Mouse (Mus musculus): Measurements from ENCODE around the gene Dcbld1. TPM values are rescaled to one million over a fixed set of nuclear protein-coding genes. Genes with fewer than 3 reads are reported as not detected.

Gene Dcbld1
- polyA plus RNA-seq, 1 experiment, result 4.2 TPM

DNA sequence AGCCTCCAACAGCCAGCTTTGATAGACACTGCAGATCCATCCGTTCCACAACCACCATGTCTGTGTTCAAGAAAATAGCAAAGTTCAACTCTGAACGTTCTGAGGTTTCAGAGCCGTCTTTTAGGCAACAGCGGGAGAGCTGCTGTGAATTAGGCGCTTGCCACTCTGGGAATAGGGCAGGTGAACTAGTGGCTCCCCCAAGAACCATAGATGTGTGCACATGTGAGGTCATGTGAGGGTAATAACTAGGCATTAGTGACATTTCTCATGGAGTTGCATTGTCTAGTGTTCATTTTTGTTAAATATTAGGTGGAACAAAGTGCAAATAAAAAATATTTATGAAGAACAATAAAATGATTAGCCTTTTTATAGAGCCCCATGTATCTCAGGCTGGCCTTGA, 8.6 kb downstream of the Dcbld1 start:
- no peak overlapping the region for H3ac ChIP-seq (ENCODE audit: control insufficient read depth, insufficient read length)
- H3K4me2 ChIP-seq (ENCODE audit: low read depth), result no peak overlapping the region
- no peaks in the 10 kb centered on the region for H3K36me3 ChIP-seq (ENCODE audit: control insufficient read depth, insufficient read depth)
- H3K27me3 ChIP-seq (ENCODE audit: control insufficient read depth, insufficient read depth, insufficient read length), result no peaks in the 10 kb centered on the region
- TF ChIP-seq REST (IDR thresholded peaks at IDR 0.05; ENCODE audit: insufficient read depth, insufficient read length) (no peak), POLR2AphosphoS2 (IDR thresholded peaks at IDR 0.05; ENCODE audit: insufficient read length, low read depth) (no peak), SRF (IDR thresholded peaks at IDR 0.05; ENCODE audit: control insufficient read depth, insufficient read length, low read depth) (no peak), CEBPB (IDR thresholded peaks at IDR 0.05; ENCODE audit: insufficient read depth, poor library complexity, severe bottlenecking) (no peak), MAX (IDR thresholded peaks at IDR 0.05; ENCODE audit: low read depth) (no peak), E2F4 (IDR thresholded peaks at IDR 0.05; ENCODE audit: insufficient read depth) (no peak), MYOD1 (IDR thresholded peaks at IDR 0.05; ENCODE audit: control insufficient read depth in 1 of 3, insufficient read length in 2 of 3, low read depth in 2 of 3) (no peak), USF1 (IDR thresholded peaks at IDR 0.05; ENCODE audit: low read depth) (no peak), TCF12 (IDR thresholded peaks at IDR 0.05; ENCODE audit: insufficient read depth, poor library complexity, severe bottlenecking) (no peak), POLR2A (IDR thresholded peaks at IDR 0.05; ENCODE audit: insufficient read length, low read depth) (no peak), TCF3 (IDR thresholded peaks at IDR 0.05; ENCODE audit: insufficient read length, low read depth) (no peak), MYOG (IDR thresholded peaks at IDR 0.05; ENCODE audit: control insufficient read depth in 1 of 3, insufficient read depth in 1 of 3, insufficient read length in 2 of 3, low read depth in 2 of 3) (no peak)
- peaks cover 8% of the 10 kb centered on the region for H3K79me2 ChIP-seq (ENCODE audit: control insufficient read depth, insufficient read depth)
- H3K4me3 ChIP-seq, result no peak overlapping the region

DNA sequence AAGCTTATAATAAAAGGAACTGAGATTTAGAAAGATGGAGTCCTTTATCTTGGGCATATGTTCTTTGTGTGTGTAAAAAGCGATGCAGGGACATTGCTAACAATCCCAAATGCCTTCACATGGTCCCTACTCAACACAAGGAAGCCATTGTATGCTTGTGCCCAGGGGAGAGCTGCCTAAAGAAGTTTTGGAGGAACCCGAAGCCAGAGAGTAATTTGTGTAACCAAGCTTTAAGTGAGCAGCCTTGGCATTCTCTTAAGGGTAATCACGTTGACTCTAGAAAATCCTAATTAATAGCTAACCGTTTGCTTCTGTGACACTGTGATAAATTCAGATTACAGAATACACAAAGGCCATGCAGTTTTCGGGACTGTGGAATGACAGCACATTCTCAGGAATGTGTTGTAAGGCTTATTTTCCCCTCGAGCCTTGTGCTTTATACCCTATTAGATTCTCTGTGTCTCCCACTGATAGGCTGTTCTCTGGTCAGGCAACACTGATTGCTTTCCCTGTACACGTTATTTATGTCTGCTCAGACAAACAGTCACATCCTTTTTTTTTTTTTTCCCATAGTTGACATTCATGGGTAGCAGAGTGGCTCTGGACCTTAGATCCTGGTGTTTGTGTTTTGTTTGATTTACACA, 9.4 kb downstream of the Dcbld1 start:
- Histone ChIP-seq H3K27me3 (ENCODE audit: control insufficient read depth, insufficient read depth, insufficient read length) (no peaks in the 10 kb centered on the region), H3ac (ENCODE audit: control insufficient read depth, insufficient read length) (no peak overlapping the region), H3K36me3 (ENCODE audit: control insufficient read depth, insufficient read depth) (no peaks in the 10 kb centered on the region), H3K4me3 (no peak overlapping the region), H3K79me2 (ENCODE audit: control insufficient read depth, insufficient read depth) (peaks cover 8% of the 10 kb centered on the region), H3K4me2 (ENCODE audit: low read depth) (no peak overlapping the region)
- TF ChIP-seq MAX (IDR thresholded peaks at IDR 0.05; ENCODE audit: low read depth) (no peak), E2F4 (IDR thresholded peaks at IDR 0.05; ENCODE audit: insufficient read depth) (no peak), MYOG (IDR thresholded peaks at IDR 0.05; ENCODE audit: control insufficient read depth in 1 of 3, insufficient read depth in 1 of 3, insufficient read length in 2 of 3, low read depth in 2 of 3) (no peak), TCF3 (IDR thresholded peaks at IDR 0.05; ENCODE audit: insufficient read length, low read depth) (no peak), MYOD1 (IDR thresholded peaks at IDR 0.05; ENCODE audit: control insufficient read depth in 1 of 3, insufficient read length in 2 of 3, low read depth in 2 of 3) (no peak), TCF12 (IDR thresholded peaks at IDR 0.05; ENCODE audit: insufficient read depth, poor library complexity, severe bottlenecking) (no peak), POLR2AphosphoS2 (IDR thresholded peaks at IDR 0.05; ENCODE audit: insufficient read length, low read depth) (no peak), POLR2A (IDR thresholded peaks at IDR 0.05; ENCODE audit: insufficient read length, low read depth) (no peak), SRF (IDR thresholded peaks at IDR 0.05; ENCODE audit: control insufficient read depth, insufficient read length, low read depth) (no peak), CEBPB (IDR thresholded peaks at IDR 0.05; ENCODE audit: insufficient read depth, poor library complexity, severe bottlenecking) (no peak), USF1 (IDR thresholded peaks at IDR 0.05; ENCODE audit: low read depth) (no peak), REST (IDR thresholded peaks at IDR 0.05; ENCODE audit: insufficient read depth, insufficient read length) (no peak)

DNA sequence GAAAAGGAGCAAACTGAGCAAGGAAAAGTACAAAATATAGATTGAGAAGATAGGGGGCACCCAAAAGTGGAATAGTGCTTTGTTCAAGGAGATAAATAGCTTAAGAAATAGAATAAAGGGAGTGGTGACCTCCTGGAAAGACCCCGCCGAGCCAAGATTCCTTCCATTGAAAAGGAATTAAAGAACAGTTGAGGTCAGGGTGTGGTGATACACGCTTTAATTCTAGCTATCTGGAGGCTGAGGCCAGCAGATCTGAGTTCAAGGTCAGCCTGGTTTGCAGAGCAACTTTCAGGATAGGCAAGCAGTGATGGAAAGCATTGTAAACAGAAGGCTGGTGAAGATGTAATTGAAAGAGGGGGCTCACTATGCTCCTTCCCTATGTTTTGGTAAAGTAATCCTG, 12.8 kb downstream of the Dcbld1 start:
- TF ChIP-seq TCF12 (IDR thresholded peaks at IDR 0.05; ENCODE audit: insufficient read depth, poor library complexity, severe bottlenecking) (no peak), REST (IDR thresholded peaks at IDR 0.05; ENCODE audit: insufficient read depth, insufficient read length) (no peak), POLR2AphosphoS2 (IDR thresholded peaks at IDR 0.05; ENCODE audit: insufficient read length, low read depth) (no peak), SRF (IDR thresholded peaks at IDR 0.05; ENCODE audit: control insufficient read depth, insufficient read length, low read depth) (no peak), USF1 (IDR thresholded peaks at IDR 0.05; ENCODE audit: low read depth) (no peak), MYOG (IDR thresholded peaks at IDR 0.05; ENCODE audit: control insufficient read depth in 1 of 3, insufficient read depth in 1 of 3, insufficient read length in 2 of 3, low read depth in 2 of 3) (no peak), MYOD1 (IDR thresholded peaks at IDR 0.05; ENCODE audit: control insufficient read depth in 1 of 3, insufficient read length in 2 of 3, low read depth in 2 of 3) (no peak), MAX (IDR thresholded peaks at IDR 0.05; ENCODE audit: low read depth) (no peak), POLR2A (IDR thresholded peaks at IDR 0.05; ENCODE audit: insufficient read length, low read depth) (no peak), CEBPB (IDR thresholded peaks at IDR 0.05; ENCODE audit: insufficient read depth, poor library complexity, severe bottlenecking) (no peak), TCF3 (IDR thresholded peaks at IDR 0.05; ENCODE audit: insufficient read length, low read depth) (no peak), E2F4 (IDR thresholded peaks at IDR 0.05; ENCODE audit: insufficient read depth) (no peak)
- no peak overlapping the region for H3ac ChIP-seq (ENCODE audit: control insufficient read depth, insufficient read length)
- no peak overlapping the region for H3K4me3 ChIP-seq
- no peak overlapping the region for H3K4me2 ChIP-seq (ENCODE audit: low read depth)
- peaks cover 8% of the 10 kb centered on the region for H3K79me2 ChIP-seq (ENCODE audit: control insufficient read depth, insufficient read depth)
- H3K27me3 ChIP-seq (ENCODE audit: control insufficient read depth, insufficient read depth, insufficient read length), result no peaks in the 10 kb centered on the region
- H3K36me3 ChIP-seq (ENCODE audit: control insufficient read depth, insufficient read depth), result no peaks in the 10 kb centered on the region

DNA sequence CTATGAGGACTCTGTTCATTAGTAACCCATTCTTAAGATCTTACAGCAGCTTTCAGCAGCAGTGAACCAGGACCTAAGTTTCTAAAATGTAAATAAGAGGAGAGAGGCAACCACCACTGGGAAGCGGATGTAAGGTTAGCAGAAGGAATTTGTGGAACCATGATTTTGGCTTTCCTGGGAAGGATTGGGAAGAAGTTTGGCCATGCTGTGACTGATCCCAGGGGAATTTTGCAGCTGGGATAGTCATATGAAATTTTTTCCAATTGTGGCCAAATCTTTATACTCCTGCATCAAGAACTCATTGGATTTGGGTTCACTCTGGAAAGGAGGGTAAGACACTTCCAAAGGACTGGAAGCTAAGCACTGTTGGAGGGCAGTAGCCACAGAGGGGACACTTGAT, 18.8 kb downstream of the Dcbld1 start:
- H3K4me3 ChIP-seq, result no peak overlapping the region
- no peak overlapping the region for H3ac ChIP-seq (ENCODE audit: control insufficient read depth, insufficient read length)
- H3K36me3 ChIP-seq (ENCODE audit: control insufficient read depth, insufficient read depth), result no peaks in the 10 kb centered on the region
- no peaks in the 10 kb centered on the region for H3K27me3 ChIP-seq (ENCODE audit: control insufficient read depth, insufficient read depth, insufficient read length)
- TF ChIP-seq POLR2AphosphoS2 (IDR thresholded peaks at IDR 0.05; ENCODE audit: insufficient read length, low read depth) (no peak), TCF3 (IDR thresholded peaks at IDR 0.05; ENCODE audit: insufficient read length, low read depth) (no peak), CEBPB (IDR thresholded peaks at IDR 0.05; ENCODE audit: insufficient read depth, poor library complexity, severe bottlenecking) (no peak), USF1 (IDR thresholded peaks at IDR 0.05; ENCODE audit: low read depth) (no peak), MYOG (IDR thresholded peaks at IDR 0.05; ENCODE audit: control insufficient read depth in 1 of 3, insufficient read depth in 1 of 3, insufficient read length in 2 of 3, low read depth in 2 of 3) (no peak), TCF12 (IDR thresholded peaks at IDR 0.05; ENCODE audit: insufficient read depth, poor library complexity, severe bottlenecking) (no peak), E2F4 (IDR thresholded peaks at IDR 0.05; ENCODE audit: insufficient read depth) (no peak), MAX (IDR thresholded peaks at IDR 0.05; ENCODE audit: low read depth) (no peak), POLR2A (IDR thresholded peaks at IDR 0.05; ENCODE audit: insufficient read length, low read depth) (no peak), MYOD1 (IDR thresholded peaks at IDR 0.05; ENCODE audit: control insufficient read depth in 1 of 3, insufficient read length in 2 of 3, low read depth in 2 of 3) (no peak), SRF (IDR thresholded peaks at IDR 0.05; ENCODE audit: control insufficient read depth, insufficient read length, low read depth) (no peak), REST (IDR thresholded peaks at IDR 0.05; ENCODE audit: insufficient read depth, insufficient read length) (no peak)
- no peak overlapping the region for H3K4me2 ChIP-seq (ENCODE audit: low read depth)
- no peaks in the 10 kb centered on the region for H3K79me2 ChIP-seq (ENCODE audit: control insufficient read depth, insufficient read depth)

All from myocyte (in vitro differentiated cells).